Mouse (Mus musculus): ENCODE results near the gene Pdk3.

- TF ChIP-seq CTCF (IDR thresholded peaks at IDR 0.05; ENCODE audit: borderline replicate concordance, insufficient read depth, low read depth, low read length) (no peak), POLR2A (IDR thresholded peaks at IDR 0.05; ENCODE audit: borderline replicate concordance, insufficient read depth, low read length) (no peak)
These were observed 45.1 kb upstream of the Pdk3 start for GRCm38 (mm10) chrX:93876981-93877633.
